Mouse (Mus musculus) ovary, adult 18-20 months (tissue): ENCODE results near the gene Rrp36.
A peak's percentile ranks its signal among the peaks of the same experiment; 100 is the strongest.

Source experiments
- DNase-seq: peaks from one replicate; pipeline ENCODE4 v3.0.0; 2022; ENCODE audit warnings: low spot score, mixed read lengths

Gene Rrp36

GRCm38 (mm10) chr17:46647279-46647678 is 26.9 kb downstream of the Rrp36 start:
- DNase-seq, result no peak

- no peak for DNase-seq
Measured at GRCm38 (mm10) chr17:46646322-46646662, 27.9 kb downstream of the Rrp36 start.

- peak; percentile 95 for DNase-seq
Measured at GRCm38 (mm10) chr17:46645561-46646321, 28.4 kb downstream of the Rrp36 start, which contains the start of the genes Klc4 and Mrpl2. Gene Klc4 (minus strand): TSS chr17:46646022. Gene Mrpl2 (plus strand): TSS chr17:46646229.

- DNase-seq, result no peak
Measured at GRCm38 (mm10) chr17:46644916-46645475, 29.2 kb downstream of the Rrp36 start.

GRCm38 (mm10) chr17:46644152-46644805 is 29.9 kb downstream of the Rrp36 start:
- no peak for DNase-seq

GRCm38 (mm10) chr17:46642060-46642459 is 32.1 kb downstream of the Rrp36 start:
- DNase-seq, result no peak

- no peak for DNase-seq
Measured at GRCm38 (mm10) chr17:46639929-46640328, 34.2 kb downstream of the Rrp36 start.

GRCm38 (mm10) chr17:46636831-46637523 is 37.2 kb downstream of the Rrp36 start:
- no peak for DNase-seq

GRCm38 (mm10) chr17:46629685-46630441 is 44.3 kb downstream of the Rrp36 start:
- peak; percentile 73 for DNase-seq

- peak; percentile 75 for DNase-seq
Measured at GRCm38 (mm10) chr17:46628791-46629684, 45.1 kb downstream of the Rrp36 start, which contains the start of gene Ptk7. Gene Ptk7 (minus strand): TSS chr17:46629504.

GRCm38 (mm10) chr17:46628471-46628790 is 45.7 kb downstream of the Rrp36 start:
- DNase-seq, result no peak

GRCm38 (mm10) chr17:46627409-46627808 is 46.7 kb downstream of the Rrp36 start:
- no peak for DNase-seq

- no peak for DNase-seq
Measured at GRCm38 (mm10) chr17:46624598-46624997, 49.6 kb downstream of the Rrp36 start.

GRCm38 (mm10) chr17:46623819-46624557 is 50.2 kb downstream of the Rrp36 start:
- no peak for DNase-seq

- no peak for DNase-seq
Measured at GRCm38 (mm10) chr17:46622269-46622668, 51.9 kb downstream of the Rrp36 start.

GRCm38 (mm10) chr17:46621324-46621723 is 52.8 kb downstream of the Rrp36 start:
- DNase-seq, result no peak

- DNase-seq, result no peak
Measured at GRCm38 (mm10) chr17:46619683-46620357, 54.3 kb downstream of the Rrp36 start.

- no peak for DNase-seq
Measured at GRCm38 (mm10) chr17:46618769-46619682, 55.1 kb downstream of the Rrp36 start.

GRCm38 (mm10) chr17:46618394-46618768 is 55.8 kb downstream of the Rrp36 start:
- no peak for DNase-seq
